ENCODE assay signal across 25 mouse cellular contexts in genomic region chr2:61384467-61384866, GRCm38 (mm10).
"Had no signal": no experiment of that assay in that cellular context is flagged by ENCODE, and none has a peak within 500 bp of the region (broad histone marks: within the 10 kb centered on the region; RNA-seq: fewer than 3 reads in every experiment).

No protein-coding gene starts in this region.

- ATAC-seq: liver, postnatal 0 days; midbrain, embryonic 13.5 days; midbrain, embryonic 16.5 days had no signal

- H3K4me2 ChIP-seq: kidney, embryonic 15.5 days; limb, embryonic 12.5 days; limb, embryonic 15.5 days; liver, embryonic 11.5 days; lung, embryonic 15.5 days; midbrain, embryonic 13.5 days; stomach, embryonic 15.5 days had no signal

- DNase-seq: kidney, adult 11 months; kidney, adult 8-10 months; kidney, postnatal 10 days; kidney, postnatal 36 days; layer of hippocampus, postnatal 36 days; left cerebral cortex, postnatal 4 days; liver, postnatal 0 days; lung, postnatal 36 days; retina, postnatal 1 day; right cerebral cortex, postnatal 25 days; spleen, adult 18-20 months; thymus, postnatal 25 days had no signal

- H3K9me3 ChIP-seq: kidney, embryonic 15.5 days; limb, embryonic 12.5 days; limb, embryonic 15.5 days; lung, embryonic 15.5 days; megakaryocyte, embryonic 14.5 days; midbrain, embryonic 10.5 days; midbrain, embryonic 13.5 days; stomach, embryonic 15.5 days had no signal

- H3K27me3 ChIP-seq: kidney, embryonic 15.5 days; limb, embryonic 12.5 days; limb, embryonic 15.5 days; lung, embryonic 15.5 days; midbrain, embryonic 13.5 days; stomach, embryonic 15.5 days had no signal

- H3K36me3 ChIP-seq: kidney, embryonic 15.5 days; limb, embryonic 12.5 days; limb, embryonic 15.5 days; lung, embryonic 15.5 days; midbrain, embryonic 10.5 days; midbrain, embryonic 13.5 days; stomach, embryonic 15.5 days had no signal

- H3K27ac ChIP-seq: kidney, embryonic 15.5 days; left cerebral cortex, adult 2 months; limb, embryonic 12.5 days; limb, embryonic 15.5 days; liver, embryonic 14.5 days; lung, embryonic 15.5 days; midbrain, embryonic 10.5 days; midbrain, embryonic 13.5 days; stomach, embryonic 15.5 days had no signal

- H3K4me1 ChIP-seq: kidney, embryonic 15.5 days; limb, embryonic 12.5 days; limb, embryonic 15.5 days; lung, embryonic 15.5 days; midbrain, embryonic 13.5 days; stomach, embryonic 15.5 days had no signal

- H3K9ac ChIP-seq: kidney, embryonic 15.5 days; limb, embryonic 12.5 days; limb, embryonic 15.5 days; liver, embryonic 14.5 days; liver, postnatal 0 days; lung, embryonic 15.5 days; midbrain, embryonic 13.5 days; stomach, embryonic 15.5 days had no signal

- H3K4me3 ChIP-seq: kidney, embryonic 15.5 days; left cerebral cortex, adult 2 months; limb, embryonic 12.5 days; limb, embryonic 15.5 days; lung, embryonic 15.5 days; megakaryocyte, embryonic 14.5 days; midbrain, embryonic 10.5 days; midbrain, embryonic 13.5 days; myocyte; stomach, embryonic 15.5 days had no signal
